Mouse (Mus musculus) layer of hippocampus, adult 2 months (tissue): ENCODE data around the gene Gnb2. TPM values are rescaled to one million over a fixed set of nuclear protein-coding genes. Genes with fewer than 3 reads are reported as not detected.

Experiments used
- DNase-seq, 2 experiments: peaks; one replicate each; pipeline ENCODE4 v3.0.0; 2022; ENCODE audit warnings: low spot score in 2 of 2
- H3K27ac ChIP-seq: fragments of 200-600 bp; 2 replicates; pipeline ENCODE4 v1.8.1; 2022
- H3K4me3 ChIP-seq: fragments of 200-600 bp; 2 replicates; pipeline ENCODE4 v1.8.1; 2022; ENCODE audit warnings: mild to moderate bottlenecking
- CTCF ChIP-seq: fragments of 200-600 bp; conservative IDR thresholded peaks from 2 replicates; pipeline ENCODE4 v1.8.1; 2022; ENCODE audit warnings: antibody characterized with exemption, mild to moderate bottlenecking, moderate library complexity
- total RNA-seq, 2 experiments: library from RNA; stranded (reverse); gene quantifications; 2 replicates each; pipeline ENCODE4 v1.2.3; 2021

Gene Gnb2
- total RNA-seq, 2 experiments from 2014 or later, result 600 to 607 TPM

DNA sequence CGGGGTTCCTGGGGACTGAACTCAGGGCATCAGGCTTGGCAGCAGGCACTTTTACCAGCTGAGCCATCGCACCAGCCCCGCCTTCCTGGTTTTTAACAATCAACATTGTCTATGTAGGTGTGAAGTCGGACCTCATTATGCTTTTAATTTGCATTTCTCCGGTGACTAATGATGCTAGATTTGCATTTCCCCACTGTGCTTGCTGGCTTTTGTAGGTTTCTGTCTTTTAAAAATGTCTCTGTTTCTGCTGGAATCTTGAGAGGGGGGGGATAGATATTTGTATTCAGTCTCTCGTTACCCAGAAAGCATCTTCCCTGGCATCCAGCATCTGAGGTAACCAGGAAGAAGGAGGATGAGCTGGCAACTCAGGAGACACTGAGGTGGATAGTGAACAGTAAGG lies 28.2 kb upstream of the Gnb2 start:
- Histone ChIP-seq H3K4me3 (no peak overlapping the region), H3K27ac (peak overlapping the region; percentile 18; the same call in 1 of the 2 replicates)
- DNase-seq, result no peak
- TF ChIP-seq CTCF, result no peak

DNA sequence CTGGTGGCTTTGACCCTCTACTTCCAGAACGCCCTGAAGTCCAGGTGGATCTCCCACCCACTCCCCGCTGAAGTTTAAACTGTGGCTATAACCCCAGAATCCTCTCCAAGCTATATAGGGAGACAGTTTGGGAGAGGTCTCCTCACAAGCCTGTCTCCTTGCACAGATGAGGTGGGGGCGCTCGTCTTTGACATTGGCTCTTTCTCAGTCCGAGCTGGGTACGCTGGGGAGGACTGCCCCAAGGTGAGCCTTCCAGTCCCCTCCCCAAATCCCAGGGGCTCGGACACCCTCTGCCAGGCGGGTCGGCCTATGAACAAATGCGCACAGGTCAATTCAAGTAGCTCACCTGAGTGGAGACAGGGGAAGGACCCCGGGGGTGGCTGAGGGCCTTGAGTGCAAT lies 20.6 kb upstream of the Gnb2 start:
- peak overlapping the region; percentile 84 for H3K4me3 ChIP-seq
- TF ChIP-seq CTCF, result no peak
- peak overlapping the region; percentile 91 for H3K27ac ChIP-seq
- DNase-seq, result no peak

DNA sequence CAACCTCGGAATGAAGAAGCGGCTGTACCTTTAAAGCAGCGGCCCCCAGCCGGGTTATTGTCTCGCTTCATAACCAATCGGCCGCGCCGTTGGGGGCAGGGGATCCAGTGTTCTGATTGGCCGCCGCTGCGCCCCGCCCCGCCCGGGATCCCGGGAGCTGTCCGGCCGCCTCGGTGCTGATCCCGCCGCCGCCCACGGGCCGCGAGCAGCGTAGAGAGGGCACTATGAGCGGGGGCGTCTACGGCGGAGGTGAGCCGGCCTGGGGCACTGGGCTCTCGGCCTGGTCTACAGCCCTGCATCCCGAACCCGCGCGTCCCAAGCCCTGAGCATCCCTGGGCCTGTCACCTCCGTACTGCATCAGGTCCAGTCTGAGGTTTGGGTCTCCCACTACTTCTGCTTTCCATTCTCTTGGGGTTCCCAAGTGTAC lies 20.1 kb upstream of the Gnb2 start, which contains the start of gene Actl6b:
Gene Actl6b, plus strand, starts transcription at position 107 of the 427 bp plus-strand sequence.
- H3K27ac ChIP-seq, result peak within 1 kb of the TSS; percentile 91
- TF ChIP-seq CTCF, result no peak
- peak within 1 kb of the TSS; percentile 84 for H3K4me3 ChIP-seq
- peak; percentile 92 to 93 for DNase-seq

DNA sequence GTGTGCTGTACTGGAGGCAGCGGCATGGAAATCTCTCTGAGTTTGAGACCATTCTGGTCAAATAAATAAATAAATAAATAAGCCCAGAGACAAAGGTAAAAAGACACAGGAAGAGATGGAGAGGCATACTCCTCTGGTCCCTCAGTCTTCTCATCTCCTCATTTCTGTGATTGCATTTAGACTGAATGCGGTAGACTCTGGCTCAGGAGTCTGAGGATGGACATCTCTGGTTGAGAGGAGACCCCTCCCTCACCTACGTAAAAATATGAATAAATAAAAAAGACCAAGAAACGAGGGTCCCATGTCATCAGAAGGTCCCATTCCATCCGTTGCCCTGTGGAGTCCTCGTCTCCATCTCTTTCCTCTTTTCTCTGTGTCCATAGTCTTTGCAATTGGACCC lies 19.7 kb upstream of the Gnb2 start:
- no peak for TF ChIP-seq CTCF
- DNase-seq, result no peak
- peak overlapping the region; percentile 84 for H3K4me3 ChIP-seq
- peak overlapping the region; percentile 91 for H3K27ac ChIP-seq

DNA sequence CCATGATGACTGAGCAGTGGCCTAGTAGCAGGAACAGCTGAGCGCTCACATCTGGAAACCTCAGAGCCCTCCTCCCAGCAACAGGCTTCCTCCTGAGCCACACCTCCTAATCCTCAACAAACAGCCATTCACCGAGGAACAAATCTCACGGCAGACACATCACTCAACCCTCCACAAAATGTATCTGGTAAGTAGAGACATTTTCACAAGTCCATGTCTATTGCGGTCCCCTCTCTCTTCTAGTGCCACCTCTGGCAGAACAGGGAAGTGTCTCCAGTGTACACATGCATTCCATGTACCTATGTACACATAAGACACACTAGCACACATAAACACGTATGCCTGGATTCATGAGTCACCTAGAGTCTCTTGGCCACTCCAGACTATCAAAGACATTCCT lies 17.8 kb upstream of the Gnb2 start:
- Histone ChIP-seq H3K4me3 (no peak overlapping the region), H3K27ac (no peak overlapping the region)
- DNase-seq, result no peak
- peak; percentile 73 for TF ChIP-seq CTCF

DNA sequence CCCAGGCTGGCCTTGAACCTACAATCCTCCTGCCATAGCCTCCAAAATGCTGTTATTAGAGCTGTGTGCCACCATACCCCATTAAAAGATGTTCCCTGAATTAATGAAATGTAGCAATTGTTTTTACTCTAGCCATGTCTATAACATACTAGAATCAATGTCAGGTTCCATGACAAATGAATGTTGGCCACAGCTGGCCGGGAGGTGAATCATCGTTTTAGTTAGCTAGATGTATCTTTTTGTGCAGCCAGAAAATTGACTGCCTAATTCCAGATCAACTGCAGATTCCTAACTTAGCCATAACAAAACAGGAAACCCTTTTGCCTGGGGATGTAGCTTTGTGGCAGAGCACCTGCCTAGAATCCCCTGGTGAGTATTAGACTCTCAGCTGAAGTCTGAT lies 16.5 kb upstream of the Gnb2 start:
- no peak overlapping the region for H3K27ac ChIP-seq
- no peak for DNase-seq
- no peak for TF ChIP-seq CTCF

DNA sequence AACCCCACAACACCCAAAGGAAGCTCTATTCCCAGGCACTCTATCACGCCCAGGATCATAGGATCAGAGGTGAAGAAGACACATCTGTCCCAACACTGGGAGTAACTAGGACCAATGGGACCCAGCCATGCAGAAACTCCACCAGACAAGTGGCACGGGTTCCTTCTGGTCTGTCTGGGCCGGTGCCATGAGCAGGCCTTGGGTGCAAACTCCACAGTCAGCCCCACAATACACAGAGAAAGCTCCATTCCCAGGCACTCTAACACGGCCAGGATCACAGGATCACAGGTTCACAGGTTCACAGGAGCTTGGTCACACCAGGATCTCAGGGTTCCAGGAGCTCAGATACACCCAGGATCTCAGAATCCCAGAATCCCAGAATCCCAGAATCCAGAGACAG lies 12.3 kb upstream of the Gnb2 start:
- no peak overlapping the region for H3K4me3 ChIP-seq
- TF ChIP-seq CTCF, result no peak
- DNase-seq, result no peak
- H3K27ac ChIP-seq, result no peak overlapping the region

More for the DNA sequence above, 16.5 kb upstream of the Gnb2 start:
- H3K4me3 ChIP-seq, result no peak overlapping the region

DNA sequence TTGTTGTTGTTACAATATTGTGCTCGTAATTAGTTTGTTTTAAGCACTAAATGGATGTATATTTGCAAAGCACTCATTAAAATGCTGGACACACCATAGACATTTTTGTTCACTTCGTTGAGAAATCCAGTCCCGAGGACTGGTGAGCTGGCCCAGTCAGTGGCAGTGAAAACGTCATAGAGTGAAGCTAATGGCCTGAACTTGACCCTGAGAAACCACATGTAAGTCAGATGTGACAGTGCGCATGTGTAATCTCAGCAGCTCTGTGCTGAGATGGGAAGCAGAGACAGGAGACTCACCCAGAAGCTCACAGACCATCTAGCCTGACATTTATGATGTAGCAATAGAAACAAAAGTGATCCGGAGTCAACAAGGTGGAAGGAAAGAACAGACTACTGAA lies 11.6 kb upstream of the Gnb2 start:
- Histone ChIP-seq H3K27ac (no peak overlapping the region), H3K4me3 (no peak overlapping the region)
- no peak for TF ChIP-seq CTCF
- no peak for DNase-seq

DNA sequence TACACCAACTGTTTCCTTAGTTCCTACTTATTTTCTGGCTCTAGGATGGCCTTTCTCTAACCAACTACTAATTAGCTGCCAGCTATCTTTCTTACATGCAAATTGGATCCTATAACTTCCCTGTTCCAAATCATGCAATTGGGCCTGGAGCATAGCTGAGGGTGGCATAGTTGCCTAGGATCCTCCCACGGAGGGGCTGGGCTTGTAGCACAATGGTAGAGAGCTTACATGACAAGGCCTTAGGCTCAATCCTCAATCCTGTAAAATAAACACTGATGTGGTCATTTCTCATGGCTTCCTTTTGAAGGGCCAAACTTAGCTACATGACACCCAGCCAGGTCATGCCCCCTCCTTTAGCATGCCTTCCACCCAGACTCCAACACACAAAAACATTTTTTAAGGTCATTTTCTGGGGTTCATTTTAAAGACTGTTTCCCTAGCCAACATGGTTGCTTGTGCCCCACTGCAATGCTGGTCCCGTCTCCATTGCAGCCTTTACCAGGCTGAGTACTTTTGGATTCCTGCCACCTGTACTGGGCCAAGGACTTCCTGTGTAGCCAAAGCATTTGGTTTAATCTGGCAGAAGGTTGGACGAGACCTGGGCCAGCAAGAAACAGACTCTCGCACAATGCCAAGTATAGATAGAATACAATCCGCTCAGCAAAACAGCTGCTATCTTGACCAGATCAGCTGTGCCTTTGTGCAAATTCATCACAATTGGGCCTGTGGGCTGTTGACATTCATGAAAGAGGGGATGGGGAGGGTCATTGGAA lies 8.6 kb upstream of the Gnb2 start:
- no peak for TF ChIP-seq CTCF
- H3K27ac ChIP-seq, result no peak overlapping the region
- no peak for DNase-seq
- no peak overlapping the region for H3K4me3 ChIP-seq

DNA sequence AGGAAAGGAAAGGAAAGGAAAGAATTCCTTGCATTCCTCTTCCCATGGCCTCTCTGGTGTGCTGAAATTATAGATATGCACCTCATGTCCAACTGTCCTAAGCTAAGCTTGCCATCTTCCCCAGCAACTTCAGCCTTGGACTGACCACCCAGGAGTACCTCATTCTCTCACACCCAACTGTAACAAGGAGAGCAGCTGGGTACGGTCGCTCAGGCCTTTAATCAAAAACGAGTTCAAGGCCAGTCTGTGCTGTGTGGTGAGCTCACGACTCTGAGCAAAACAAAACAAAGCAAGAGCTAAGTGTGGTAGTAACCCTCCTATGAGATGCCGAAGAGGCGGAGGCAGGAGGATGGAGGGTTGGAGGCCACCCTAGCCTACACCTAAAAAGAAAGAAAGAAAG lies 7.7 kb upstream of the Gnb2 start:
- no peak overlapping the region for H3K4me3 ChIP-seq
- no peak overlapping the region for H3K27ac ChIP-seq
- DNase-seq, result no peak
- TF ChIP-seq CTCF, result no peak

DNA sequence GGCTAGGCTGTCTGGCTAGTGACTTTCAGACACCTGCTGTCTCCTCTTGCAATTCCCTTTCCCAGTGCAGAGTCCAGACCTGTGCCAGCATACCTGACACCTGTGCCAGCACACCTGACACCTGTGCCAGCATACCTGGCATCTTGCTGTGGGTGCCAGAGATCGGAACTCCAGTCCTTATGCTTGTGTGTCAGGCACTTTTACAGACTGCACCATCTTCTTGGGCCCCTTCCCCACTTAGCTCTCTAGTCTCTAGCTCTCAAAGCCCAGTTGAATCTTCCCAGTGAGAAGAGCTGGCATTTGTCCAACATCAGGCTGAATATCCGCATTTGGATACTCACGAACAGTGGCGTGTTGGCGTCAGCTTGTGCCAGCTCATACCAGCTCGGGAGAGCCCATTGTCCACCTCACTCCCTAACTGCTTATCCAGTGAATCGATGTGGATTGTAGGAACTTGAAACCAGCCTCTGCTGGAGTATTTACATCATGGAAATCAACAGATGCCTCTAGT lies 6.0 kb upstream of the Gnb2 start:
- no peak overlapping the region; the same call in 1 of the 2 replicates for H3K27ac ChIP-seq
- no peak for TF ChIP-seq CTCF

DNA sequence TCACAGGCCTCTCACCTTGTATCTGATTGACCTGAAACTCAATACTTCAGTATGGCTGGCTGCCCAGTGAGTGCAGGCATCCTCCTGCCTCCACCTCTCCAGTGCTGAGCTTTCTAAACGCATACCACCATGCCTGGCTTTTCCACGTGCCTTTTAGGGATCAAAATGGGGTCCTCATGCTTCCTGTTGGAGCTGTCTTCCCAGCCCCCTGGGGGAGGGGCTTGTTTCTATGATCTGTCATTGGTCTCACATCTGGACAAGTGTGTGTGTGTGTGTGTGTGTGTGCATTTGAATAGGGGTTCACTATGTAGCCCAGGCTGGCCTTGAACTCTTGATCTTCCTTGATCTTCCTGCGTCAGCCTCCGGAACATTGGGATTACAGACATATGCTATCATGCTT lies 4.2 kb upstream of the Gnb2 start:
- no peak for DNase-seq
- Histone ChIP-seq H3K27ac (no peak overlapping the region), H3K4me3 (no peak overlapping the region)
- no peak for TF ChIP-seq CTCF

More for the DNA sequence above, 6.0 kb upstream of the Gnb2 start:
- no peak for DNase-seq
- no peak overlapping the region for H3K4me3 ChIP-seq

DNA sequence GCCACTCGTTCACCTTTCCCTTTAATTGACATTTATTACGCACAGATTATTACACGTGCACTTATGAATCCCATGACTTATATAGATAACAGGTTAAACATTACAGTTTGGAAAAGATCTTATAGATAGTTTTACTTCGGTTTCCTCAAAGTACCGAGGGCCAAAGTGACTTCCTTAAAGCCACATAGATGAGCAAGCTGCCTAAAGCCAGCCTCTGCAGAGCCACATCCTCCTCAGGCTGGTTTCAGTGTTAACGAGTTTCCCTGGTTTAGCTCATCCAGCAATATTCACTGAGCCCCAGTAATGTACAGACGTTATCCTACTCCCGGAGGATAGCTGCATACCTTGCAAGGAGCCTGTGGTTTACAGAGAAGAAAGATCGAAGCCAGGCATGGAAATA lies 2.0 kb upstream of the Gnb2 start:
- DNase-seq, result no peak
- Histone ChIP-seq H3K4me3 (no peak overlapping the region), H3K27ac (no peak overlapping the region)
- TF ChIP-seq CTCF, result no peak

DNA sequence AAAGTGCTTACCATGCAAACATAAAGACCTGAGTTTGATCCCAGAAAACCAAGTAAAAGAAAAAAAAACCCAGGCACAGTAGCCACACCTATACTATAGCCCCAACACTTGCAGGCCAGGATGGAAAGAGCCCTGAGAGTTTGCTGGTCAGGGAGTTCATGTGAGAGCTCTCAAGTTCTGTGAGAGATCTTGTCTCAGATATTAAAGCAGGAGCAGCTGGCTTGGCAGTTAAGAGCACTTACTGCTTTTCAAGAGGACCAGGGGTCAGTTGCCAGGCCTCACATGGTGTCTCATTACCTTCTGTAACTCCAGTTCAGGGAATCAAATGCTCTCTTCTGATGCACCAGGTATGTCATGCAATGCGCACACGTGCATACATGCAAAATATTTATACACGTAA lies 1.5 kb upstream of the Gnb2 start:
- no peak for DNase-seq
- H3K27ac ChIP-seq, result no peak overlapping the region
- H3K4me3 ChIP-seq, result no peak overlapping the region
- no peak for TF ChIP-seq CTCF
